Mouse (Mus musculus): ENCODE measurements around the gene Smim11. TPM values are rescaled to one million over a fixed set of nuclear protein-coding genes. Genes with fewer than 3 reads are reported as not detected.

The Smim11 gene
- 101 and 111 TPM in 2 replicates for polyA plus RNA-seq (2015; fragmentation: Nextera tagmentation; extraction: Ambion mirVana)

DNA sequence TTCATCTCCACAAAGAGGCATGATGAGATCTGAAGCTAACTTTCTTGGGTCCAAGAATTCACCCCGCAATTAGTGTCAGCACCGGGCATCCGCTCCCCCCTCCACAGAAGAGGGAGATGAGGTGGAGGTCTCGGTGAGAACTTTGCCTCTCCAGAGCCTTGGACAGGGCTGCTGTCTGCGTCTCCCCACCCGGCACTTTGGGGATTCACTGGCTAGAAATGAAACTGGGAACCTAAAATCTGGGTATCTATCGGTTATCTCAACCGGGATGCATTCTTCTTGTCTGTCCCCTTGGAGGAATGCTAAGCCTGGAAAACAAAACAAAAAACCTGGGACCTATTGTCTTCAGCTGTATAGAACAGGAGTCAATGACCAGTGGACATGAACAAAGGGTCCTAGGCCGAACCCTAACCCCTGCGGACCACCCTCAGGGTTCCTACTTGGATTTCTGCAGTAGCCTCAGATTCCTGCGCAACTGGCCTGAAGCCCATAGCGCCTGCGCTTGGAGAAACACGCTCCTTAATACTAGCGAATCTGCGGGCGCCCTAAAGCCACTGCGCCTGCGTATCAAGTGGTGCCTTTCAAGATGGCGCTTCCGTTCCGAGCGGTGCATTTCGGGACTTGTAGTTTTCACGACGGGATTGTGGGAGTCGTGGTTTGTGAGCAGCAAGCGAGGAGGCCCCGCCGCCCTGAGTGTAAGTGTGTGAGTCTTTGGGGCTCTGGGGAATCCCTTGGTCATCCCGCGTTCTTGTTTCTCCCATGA is at the start of gene Smim11:
Gene Smim11 (plus strand): TSS at position 638 of the 763 bp plus-strand sequence.
- Histone ChIP-seq H3K4me2 (peak within 1 kb of the TSS; percentile 94), H3K9ac (peak within 1 kb of the TSS; percentile 91), H3K27me3 (replicated peaks) (no peaks in the 10 kb centered on the region), H3K4me3 (peak within 1 kb of the TSS; percentile 84), H3K4me1 (peaks cover 29% of the 10 kb centered on the region), H3K9me3 (no peaks in the 10 kb centered on the region), H3K36me3 (peaks cover 6% of the 10 kb centered on the region), H3K27ac (replicated peaks) (peak within 1 kb of the TSS; percentile 78)
- ATAC-seq (ENCODE audit: extremely low read depth, insufficient number of reproducible peaks, low FRiP score, low TSS enrichment), result peak; percentile 83
- WGBS, result 7% methylated on average over 32 of the region's 32 CpGs

GRCm38 (mm10) chr16:92254316-92254715 is 46.8 kb upstream of the Smim11 start:
- no peak for ATAC-seq (ENCODE audit: extremely low read depth, insufficient number of reproducible peaks, low FRiP score, low TSS enrichment)
- H3K9ac ChIP-seq, result no peak overlapping the region
- 73% methylated on average over 3 of the region's 3 CpGs for WGBS
- no peak overlapping the region for H3K27ac ChIP-seq (replicated peaks)
- peaks cover 6% of the 10 kb centered on the region for H3K4me1 ChIP-seq
- H3K4me2 ChIP-seq, result no peak overlapping the region
- H3K36me3 ChIP-seq, result no peaks in the 10 kb centered on the region
- no peaks in the 10 kb centered on the region for H3K9me3 ChIP-seq
- H3K27me3 ChIP-seq (replicated peaks), result peaks cover 5% of the 10 kb centered on the region; the same call in 1 of the 2 replicates
- no peak overlapping the region for H3K4me3 ChIP-seq

DNA sequence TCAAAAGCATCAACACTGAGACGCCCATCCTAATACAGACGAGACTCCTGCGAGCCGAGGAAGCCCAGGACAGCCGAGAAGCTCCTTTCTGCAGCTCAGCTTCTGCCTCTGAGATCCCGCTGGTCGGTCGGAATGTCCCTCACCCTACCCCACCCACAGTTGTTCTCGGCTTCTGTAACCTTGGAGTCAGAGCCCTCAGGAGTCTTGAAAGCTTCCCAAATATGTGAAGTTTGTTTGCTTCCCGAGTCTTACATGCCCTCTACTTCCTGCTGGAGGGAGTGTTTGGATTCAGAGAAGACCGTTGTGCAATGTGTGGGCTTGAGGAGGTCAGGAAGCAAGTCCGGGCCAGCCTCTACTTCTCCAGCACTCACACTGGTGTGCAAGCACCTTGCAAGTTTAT is 33.2 kb upstream of the Smim11 start:
- WGBS, result 65% methylated on average over 12 of the region's 12 CpGs
- no peak for ATAC-seq (ENCODE audit: extremely low read depth, insufficient number of reproducible peaks, low FRiP score, low TSS enrichment)
- Histone ChIP-seq H3K4me3 (no peak overlapping the region), H3K9ac (no peak overlapping the region), H3K36me3 (no peaks in the 10 kb centered on the region), H3K27ac (replicated peaks) (no peak overlapping the region), H3K4me2 (no peak overlapping the region), H3K9me3 (no peaks in the 10 kb centered on the region), H3K4me1 (0 out of 2 replicates have a peak, but pooled peaks cover 4% of the 10 kb centered on the region), H3K27me3 (replicated peaks) (no peaks in the 10 kb centered on the region)

- Histone ChIP-seq H3K4me3 (no peak overlapping the region), H3K27me3 (replicated peaks) (no peaks in the 10 kb centered on the region), H3K4me1 (no peaks in the 10 kb centered on the region)
These were observed 26.6 kb upstream of the Smim11 start for GRCm38 (mm10) chr16:92274516-92274915.

DNA sequence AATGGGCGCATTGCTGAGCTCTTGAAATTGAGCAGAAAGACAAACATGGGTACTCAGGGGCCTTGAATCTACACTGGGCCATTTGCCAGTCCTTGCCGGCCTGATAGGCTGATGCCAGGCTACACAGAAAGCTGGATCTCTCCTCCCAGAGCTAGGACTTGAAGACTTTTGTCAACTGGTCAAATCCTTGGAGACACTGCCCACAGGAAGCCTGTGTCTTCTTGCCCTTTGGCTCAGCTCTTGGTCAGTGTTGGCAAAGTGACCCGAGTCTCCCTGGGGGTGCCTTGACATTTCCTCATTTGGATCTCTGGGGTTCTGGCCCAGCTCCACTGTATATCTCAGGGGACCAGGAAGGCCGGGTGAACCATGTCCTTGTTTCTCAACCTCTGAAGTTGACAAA is 25.6 kb upstream of the Smim11 start:
- WGBS, result 72% methylated on average over 4 of the region's 4 CpGs
- H3K36me3 ChIP-seq, result no peaks in the 10 kb centered on the region
- H3K27ac ChIP-seq (replicated peaks), result no peak overlapping the region
- no peak overlapping the region for H3K9ac ChIP-seq
- H3K4me2 ChIP-seq, result no peak overlapping the region
- no peaks in the 10 kb centered on the region for H3K9me3 ChIP-seq
- no peak overlapping the region for H3K4me3 ChIP-seq
- H3K4me1 ChIP-seq, result no peaks in the 10 kb centered on the region
- ATAC-seq (ENCODE audit: extremely low read depth, insufficient number of reproducible peaks, low FRiP score, low TSS enrichment), result no peak
- no peaks in the 10 kb centered on the region for H3K27me3 ChIP-seq (replicated peaks)

More at GRCm38 (mm10) chr16:92274516-92274915, 26.6 kb upstream of the Smim11 start:
- H3K9ac ChIP-seq, result no peak overlapping the region
- H3K36me3 ChIP-seq, result no peaks in the 10 kb centered on the region
- no peak overlapping the region for H3K27ac ChIP-seq (replicated peaks)
- H3K4me2 ChIP-seq, result no peak overlapping the region
- no peaks in the 10 kb centered on the region for H3K9me3 ChIP-seq
- no peak for ATAC-seq (ENCODE audit: extremely low read depth, insufficient number of reproducible peaks, low FRiP score, low TSS enrichment)
- WGBS, result 77% methylated on average over 5 of the region's 5 CpGs

DNA sequence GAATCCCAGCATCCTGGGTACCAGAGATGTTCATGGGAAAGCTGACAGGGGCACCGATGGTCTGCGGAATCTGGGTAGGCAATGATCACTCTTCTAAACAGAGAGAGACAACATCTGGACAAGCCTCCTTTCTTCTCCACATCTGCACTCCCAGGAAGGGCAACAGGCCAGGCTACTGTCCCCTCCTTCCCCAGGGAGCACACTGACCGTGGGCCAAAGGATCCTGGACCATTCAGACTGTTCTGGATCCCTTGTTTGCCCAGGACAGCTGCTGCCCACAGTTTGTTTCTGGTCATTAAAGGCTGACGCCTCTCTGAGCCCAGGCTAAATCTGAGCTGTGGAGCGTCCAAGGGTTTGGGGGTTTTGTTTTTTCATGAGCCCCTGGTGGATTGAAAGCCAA is 18.4 kb upstream of the Smim11 start:
- no peak for ATAC-seq (ENCODE audit: extremely low read depth, insufficient number of reproducible peaks, low FRiP score, low TSS enrichment)
- Histone ChIP-seq H3K36me3 (no peaks in the 10 kb centered on the region), H3K4me3 (no peak overlapping the region), H3K9me3 (no peaks in the 10 kb centered on the region), H3K4me2 (no peak overlapping the region), H3K9ac (no peak overlapping the region), H3K27me3 (replicated peaks) (peaks cover 11% of the 10 kb centered on the region), H3K4me1 (no peaks in the 10 kb centered on the region; the same call in 1 of the 2 replicates), H3K27ac (replicated peaks) (no peak overlapping the region)
- WGBS, result 83% methylated on average over 5 of the region's 5 CpGs

DNA sequence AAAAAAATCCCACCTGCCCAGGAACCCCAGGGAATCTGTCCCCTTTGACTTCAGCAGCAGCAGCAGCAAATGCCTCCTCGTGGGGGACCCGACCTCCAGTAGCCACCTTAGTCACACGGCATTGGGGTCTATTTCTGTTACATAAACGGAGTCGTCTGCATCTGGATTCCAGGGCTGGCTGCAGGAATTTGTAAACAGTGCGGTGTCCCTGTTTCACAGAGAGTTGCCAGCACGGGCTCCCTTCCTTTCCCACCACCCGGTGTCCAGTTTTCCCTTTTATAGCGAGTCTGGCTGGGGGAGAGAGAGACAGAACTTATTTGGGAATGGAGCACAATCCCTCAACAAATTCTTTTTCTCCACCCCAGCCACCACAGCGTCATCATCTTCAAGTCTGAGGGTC is 16.0 kb upstream of the Smim11 start:
- H3K9me3 ChIP-seq, result no peaks in the 10 kb centered on the region
- ATAC-seq (ENCODE audit: extremely low read depth, insufficient number of reproducible peaks, low FRiP score, low TSS enrichment), result no peak
- WGBS, result 27% methylated on average over 10 of the region's 10 CpGs

DNA sequence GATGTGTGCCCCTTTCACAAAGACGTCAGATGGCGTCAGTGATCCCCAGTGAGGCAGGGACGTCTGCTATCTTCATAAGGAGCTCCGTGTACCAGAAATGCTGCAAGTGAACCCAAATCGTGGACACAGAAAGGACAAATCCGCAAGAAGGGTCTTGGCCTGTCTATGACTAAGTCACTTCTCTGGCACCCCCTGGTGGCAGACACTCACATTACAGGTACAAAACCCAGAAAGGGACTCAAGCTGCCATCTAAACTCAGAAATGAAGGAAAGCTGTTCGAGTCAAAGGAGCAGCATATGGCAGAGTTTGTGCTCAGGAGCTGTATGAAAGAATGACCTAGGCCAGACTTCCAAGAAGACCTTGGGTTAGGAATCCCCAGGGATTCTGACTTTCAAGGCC is 14.5 kb upstream of the Smim11 start:
- Histone ChIP-seq H3K4me1 (no peaks in the 10 kb centered on the region; the same call in 1 of the 2 replicates), H3K4me3 (no peak overlapping the region), H3K27me3 (replicated peaks) (peaks cover 11% of the 10 kb centered on the region), H3K36me3 (no peaks in the 10 kb centered on the region), H3K27ac (replicated peaks) (no peak overlapping the region), H3K4me2 (no peak overlapping the region), H3K9ac (no peak overlapping the region), H3K9me3 (no peaks in the 10 kb centered on the region)
- 9% methylated on average over 7 of the region's 7 CpGs for WGBS
- ATAC-seq (ENCODE audit: extremely low read depth, insufficient number of reproducible peaks, low FRiP score, low TSS enrichment), result no peak

More for the DNA sequence above, 16.0 kb upstream of the Smim11 start:
- no peaks in the 10 kb centered on the region; the same call in 1 of the 2 replicates for H3K4me1 ChIP-seq
- H3K4me3 ChIP-seq, result no peak overlapping the region
- peaks cover 11% of the 10 kb centered on the region for H3K27me3 ChIP-seq (replicated peaks)
- H3K4me2 ChIP-seq, result no peak overlapping the region
- no peak overlapping the region for H3K27ac ChIP-seq (replicated peaks)
- H3K9ac ChIP-seq, result no peak overlapping the region
- H3K36me3 ChIP-seq, result no peaks in the 10 kb centered on the region

- H3K9me3 ChIP-seq, result no peaks in the 10 kb centered on the region
- no peak for ATAC-seq (ENCODE audit: extremely low read depth, insufficient number of reproducible peaks, low FRiP score, low TSS enrichment)
- no peak overlapping the region for H3K4me3 ChIP-seq
- H3K27ac ChIP-seq (replicated peaks), result no peak overlapping the region
- H3K4me1 ChIP-seq, result no peaks in the 10 kb centered on the region; the same call in 1 of the 2 replicates
- H3K4me2 ChIP-seq, result no peak overlapping the region
- no peaks in the 10 kb centered on the region for H3K36me3 ChIP-seq
- H3K9ac ChIP-seq, result no peak overlapping the region
- 77% methylated on average over 9 of the region's 9 CpGs for WGBS
- peaks cover 9% of the 10 kb centered on the region for H3K27me3 ChIP-seq (replicated peaks)
These were observed 12.3 kb upstream of the Smim11 start for GRCm38 (mm10) chr16:92288778-92289177.

DNA sequence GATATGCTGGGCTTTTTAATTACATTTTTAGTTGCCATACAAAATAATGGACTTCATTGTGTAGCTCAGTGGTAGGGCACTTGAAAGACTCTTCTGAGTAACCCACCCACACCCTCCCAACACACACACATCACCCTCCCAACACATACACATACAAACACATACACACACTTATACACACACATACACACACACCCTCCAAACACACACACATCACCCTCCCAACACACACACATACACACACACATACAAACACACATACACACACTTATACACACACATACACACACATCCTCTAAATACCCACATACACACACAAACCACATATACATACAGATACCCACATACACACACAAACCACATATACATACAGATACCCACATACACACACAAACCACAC is 11.0 kb upstream of the Smim11 start:
- Histone ChIP-seq H3K9ac (no peak overlapping the region), H3K4me1 (peaks cover 5% of the 10 kb centered on the region), H3K9me3 (no peaks in the 10 kb centered on the region), H3K27me3 (replicated peaks) (no peaks in the 10 kb centered on the region), H3K4me3 (no peak overlapping the region), H3K27ac (replicated peaks) (no peak overlapping the region), H3K36me3 (no peaks in the 10 kb centered on the region), H3K4me2 (no peak overlapping the region)
- ATAC-seq (ENCODE audit: extremely low read depth, insufficient number of reproducible peaks, low FRiP score, low TSS enrichment), result no peak

DNA sequence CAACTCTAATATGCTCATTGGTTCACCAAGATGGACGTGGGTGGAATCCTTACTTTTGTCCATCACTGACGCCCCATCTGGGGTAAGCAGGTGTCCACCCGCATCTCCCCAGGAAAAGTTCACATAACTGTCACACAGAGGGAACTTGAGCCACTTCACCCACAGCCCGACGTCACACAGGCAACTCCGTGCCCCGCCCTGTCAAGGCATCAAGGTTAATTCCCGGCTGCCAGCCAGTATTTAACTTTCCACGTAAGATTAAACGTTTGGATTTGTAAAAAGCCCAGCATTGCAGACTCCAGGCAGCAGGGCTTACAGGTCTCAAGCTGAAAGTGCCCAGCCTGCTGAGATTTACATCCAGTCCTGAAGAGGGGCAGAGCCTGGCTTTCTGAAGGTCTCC is 9.0 kb upstream of the Smim11 start, which contains the start of gene Kcne2:
Gene Kcne2 (plus strand): TSS at position 289 of the 400 bp plus-strand sequence.
- Histone ChIP-seq H3K27me3 (replicated peaks) (no peaks in the 10 kb centered on the region), H3K4me2 (no peak within 1 kb of the TSS), H3K36me3 (no peaks in the 10 kb centered on the region), H3K4me3 (no peak within 1 kb of the TSS), H3K4me1 (peaks cover 11% of the 10 kb centered on the region), H3K9me3 (no peaks in the 10 kb centered on the region), H3K9ac (no peak within 1 kb of the TSS), H3K27ac (replicated peaks) (no peak within 1 kb of the TSS)
- no peak for ATAC-seq (ENCODE audit: extremely low read depth, insufficient number of reproducible peaks, low FRiP score, low TSS enrichment)
- 63% methylated on average over 10 of the region's 10 CpGs for WGBS
